In genomic region chr16:29996139-29997069, GRCm38 (mm10) we compare ENCODE assay signal across 7 mouse cellular contexts.
A peak's percentile ranks its signal among the peaks of the same experiment; 100 is the strongest.
DNase-seq lines count a peak whose midpoint lies in the region; ATAC-seq lines count a peak whose summit lies in the region.

No protein-coding gene starts in this region.

- H3K9me3 ChIP-seq in heart, embryonic 11.5 days (replicated peaks; ENCODE audit: control insufficient read depth, low read length): no peaks in the 10 kb centered on the region
- H3K9me3 ChIP-seq in liver, embryonic 12.5 days (replicated peaks): no peaks in the 10 kb centered on the region

- H3K4me3 ChIP-seq in heart, embryonic 11.5 days (ENCODE audit: low read depth, low read length): no peak overlapping the region
- H3K4me3 ChIP-seq in liver, embryonic 12.5 days: no peak overlapping the region

- ATAC-seq in heart, embryonic 11.5 days (replicated peaks; ENCODE audit: insufficient number of reproducible peaks, low FRiP score, low TSS enrichment): 0 out of 2 replicates have a peak, but pooled peaks have one; percentile 45
- ATAC-seq in liver, embryonic 12.5 days: 0 out of 2 replicates have a peak, but pooled peaks have one; percentile 42
- ATAC-seq in erythroid progenitor cell, adult 5-6 weeks (replicated peaks; ENCODE audit: low FRiP score, poor library complexity, severe bottlenecking): no peak

- H3K4me1 ChIP-seq in heart, embryonic 11.5 days (ENCODE audit: control insufficient read depth, insufficient read depth, low read length): peaks cover 11% of the 10 kb centered on the region
- peaks cover 14% of the 10 kb centered on the region for H3K4me1 ChIP-seq in liver, embryonic 12.5 days

- peak overlapping the region; percentile 8; the same call in 1 of the 2 replicates for H3K4me2 ChIP-seq in heart, embryonic 11.5 days
- H3K4me2 ChIP-seq in liver, embryonic 12.5 days: no peak overlapping the region

- H3K27me3 ChIP-seq in heart, embryonic 11.5 days (ENCODE audit: control insufficient read depth, insufficient read depth, low read length): no peaks in the 10 kb centered on the region
- 0 out of 2 replicates have a peak, but pooled peaks cover 6% of the 10 kb centered on the region for H3K27me3 ChIP-seq in liver, embryonic 12.5 days (replicated peaks)

- DNase-seq in ES-CJ7 (ENCODE audit: low read depth, low spot score): peak; percentile 60
- DNase-seq in adrenal gland, postnatal 25 days: peak; percentile 25
- no peak for DNase-seq in layer of hippocampus, adult 18-20 months (ENCODE audit: low spot score in 2 of 2)
- DNase-seq in urinary bladder, postnatal 25 days (ENCODE audit: low spot score): no peak

- WGBS in heart, embryonic 11.5 days (ENCODE audit: insufficient replicate concordance): 25% methylated on average over 12 of the region's 12 CpGs
- 31% methylated on average over 12 of the region's 12 CpGs for WGBS in liver, embryonic 12.5 days (ENCODE audit: insufficient replicate concordance)

- H3K36me3 ChIP-seq in heart, embryonic 11.5 days (ENCODE audit: control insufficient read depth, insufficient read depth, low read length): no peaks in the 10 kb centered on the region
- H3K36me3 ChIP-seq in liver, embryonic 12.5 days: no peaks in the 10 kb centered on the region

- H3K27ac ChIP-seq in heart, embryonic 11.5 days (ENCODE audit: low read depth, low read length): 0 out of 2 replicates have a peak overlapping the region, but pooled peaks have one; percentile 15
- H3K27ac ChIP-seq in liver, embryonic 12.5 days: no peak overlapping the region

- H3K9ac ChIP-seq in heart, embryonic 11.5 days (ENCODE audit: low read depth, low read length): no peak overlapping the region
- H3K9ac ChIP-seq in liver, embryonic 12.5 days: no peak overlapping the region

Comparison
In these comparisons a context has a peak if more than half of its experiments do, and no peak if none do; other contexts are left out.
1. DNase-seq: peak in ES-CJ7 (single experiment) and adrenal gland, postnatal 25 days (single experiment); none in layer of hippocampus, adult 18-20 months (0 of 2) and urinary bladder, postnatal 25 days (single experiment).